Mouse (Mus musculus) CD8-positive naive resting alpha-beta T cell, adult 2 months (primary cell): ENCODE results near the gene Alg9.

ENCODE experiments used
- DNase-seq, 2 experiments: peaks; one replicate each; pipeline ENCODE4 v3.0.0; 2022; ENCODE audit warnings: low read depth in 2 of 2, low spot score in 2 of 2

Alg9 gene

GRCm38 (mm10) chr9:50884741-50885599 lies 110.2 kb downstream of the Alg9 start:
- DNase-seq = no peak

- no peak for DNase-seq
Measured at GRCm38 (mm10) chr9:50885600-50885987, 110.8 kb downstream of the Alg9 start.

GRCm38 (mm10) chr9:50886870-50887269 lies 112.1 kb downstream of the Alg9 start:
- no peak for DNase-seq

GRCm38 (mm10) chr9:50887351-50887750 lies 112.5 kb downstream of the Alg9 start:
- DNase-seq = no peak

GRCm38 (mm10) chr9:50889211-50889610 lies 114.4 kb downstream of the Alg9 start:
- no peak for DNase-seq

GRCm38 (mm10) chr9:50889964-50890363 lies 115.1 kb downstream of the Alg9 start:
- DNase-seq = no peak

GRCm38 (mm10) chr9:50890494-50891090 lies 115.8 kb downstream of the Alg9 start:
- no peak for DNase-seq
